Mouse (Mus musculus) retina, postnatal 7 days (tissue): ENCODE data around the gene Acox1.

ENCODE experiments used
- DNase-seq: peaks from one replicate; pipeline ENCODE4 v3.0.0-alpha.2; 2012; ENCODE audit warnings: low read depth, low spot score

Acox1 gene

DNA sequence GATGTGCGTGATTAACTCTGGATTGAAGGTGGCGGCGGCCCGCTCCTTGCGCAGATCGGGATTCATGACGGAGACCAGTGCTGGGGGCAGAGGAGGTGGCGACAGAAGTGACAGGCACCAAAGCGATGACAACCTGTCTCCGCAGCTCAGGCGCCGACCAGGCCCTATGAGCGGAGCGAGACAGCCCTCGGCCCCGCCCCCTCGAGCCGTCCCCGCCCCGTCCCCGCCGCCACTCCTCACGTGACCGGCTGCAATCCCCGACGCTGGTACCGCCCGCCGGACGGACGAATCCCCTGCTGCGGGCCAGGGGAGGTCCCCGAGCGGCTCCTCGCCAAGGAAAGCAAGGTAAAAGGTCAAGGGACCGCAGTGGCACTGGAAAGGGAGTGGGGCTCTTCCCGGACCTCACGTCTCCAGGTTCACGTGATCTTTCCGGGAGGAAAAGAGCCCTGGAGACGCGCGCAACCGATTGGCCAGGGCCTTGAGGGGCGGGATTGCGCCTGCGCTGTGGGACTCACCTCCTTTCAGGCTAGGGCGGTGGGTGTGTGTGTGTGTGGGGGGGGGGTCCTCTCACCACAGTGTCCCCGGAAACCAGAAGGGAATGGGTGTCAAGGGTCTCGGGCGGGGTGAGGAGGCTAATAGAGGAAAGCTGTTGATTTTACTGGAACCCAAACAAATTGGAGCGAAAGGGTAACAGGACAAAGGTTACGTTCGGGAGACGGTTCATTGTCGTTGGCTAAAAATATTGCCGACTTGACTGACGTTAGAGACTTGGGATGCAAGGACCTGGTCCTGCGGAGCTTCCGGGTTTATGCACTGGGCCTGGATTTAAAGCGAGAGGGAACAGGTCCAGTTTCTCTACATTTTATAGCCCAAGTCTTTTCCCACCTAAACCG lies at the start of gene Acox1, which contains the start of gene Ten1:
Gene Acox1 (minus strand): TSS at position 407 of the 893 bp plus-strand sequence.
Gene Ten1 (plus strand): TSS at position 217 of the 893 bp plus-strand sequence.
- DNase-seq: peak; percentile 94

DNA sequence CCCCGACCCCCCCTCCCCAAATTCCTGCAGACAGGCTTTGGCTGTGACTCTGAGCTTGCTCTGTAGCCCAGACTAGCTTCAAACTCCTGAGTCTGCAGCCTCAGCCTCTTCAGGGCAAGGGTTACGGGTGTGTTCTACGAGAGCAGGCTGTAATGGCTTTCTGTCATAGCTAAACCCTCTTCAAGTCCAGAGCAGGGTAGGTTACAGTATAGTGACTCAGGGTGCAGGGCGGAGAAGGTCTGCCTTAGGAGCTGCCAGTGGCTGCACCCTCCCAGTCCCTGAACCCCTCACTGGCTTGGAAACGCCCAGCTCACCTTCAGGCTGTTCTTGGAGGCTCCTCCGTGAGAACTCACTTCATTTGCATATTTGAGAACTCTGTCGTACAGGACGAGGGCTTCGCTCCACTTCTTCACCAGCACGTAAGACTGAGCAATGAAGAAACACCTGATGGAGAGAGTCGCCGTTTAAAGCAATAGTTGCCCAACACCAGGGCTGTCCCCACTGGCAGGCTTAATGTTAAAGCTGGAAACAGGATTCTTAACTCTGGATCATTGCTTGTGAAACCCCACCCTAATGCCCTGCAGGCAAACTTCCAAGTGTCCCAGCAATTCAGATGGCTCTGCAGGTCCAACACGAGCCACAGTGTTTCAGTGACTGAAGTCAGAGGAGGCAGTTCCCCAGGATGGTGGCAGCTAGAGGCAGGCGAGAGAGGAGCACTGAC lies 48.8 kb upstream of the Acox1 start:
- no peak for DNase-seq

DNA sequence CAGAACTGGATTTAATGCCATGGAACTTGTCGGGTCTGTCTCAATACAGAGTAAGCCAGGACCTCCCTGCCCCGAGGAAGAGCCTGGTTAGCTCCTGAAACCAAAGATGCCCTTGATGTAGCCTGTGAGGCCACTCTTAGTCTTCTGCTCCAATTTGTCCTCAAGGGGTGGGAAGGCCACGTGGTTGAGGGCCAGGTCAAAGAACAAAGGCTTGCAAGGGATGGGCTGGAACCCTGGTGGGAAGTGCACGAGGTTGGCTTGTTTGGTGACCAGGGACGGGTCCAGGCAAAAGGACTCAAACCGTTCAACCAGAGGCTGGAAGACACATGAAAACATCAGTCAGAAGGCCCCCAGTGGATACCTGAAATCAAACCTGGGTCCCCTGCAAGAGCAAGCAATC lies 46.8 kb upstream of the Acox1 start:
- no peak for DNase-seq

DNA sequence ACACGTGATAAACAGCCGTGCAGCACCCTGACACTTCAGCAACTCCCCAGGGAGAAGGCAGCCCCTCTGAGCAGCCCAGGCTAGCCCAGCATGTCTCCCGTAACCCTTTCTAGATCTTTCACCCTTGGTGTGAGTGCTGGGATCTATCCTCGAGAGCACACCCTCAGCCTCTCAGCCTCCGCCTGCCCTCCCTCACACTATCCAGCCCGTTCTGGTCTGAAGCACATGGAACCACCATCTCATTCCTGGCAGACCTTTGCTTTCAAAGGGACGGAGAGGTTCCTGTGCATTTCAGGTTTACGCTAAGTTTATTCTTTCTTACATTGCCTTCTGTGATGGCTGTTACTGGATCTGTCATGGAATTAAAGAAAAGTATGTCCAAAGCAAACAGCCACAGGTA lies 45.7 kb upstream of the Acox1 start:
- DNase-seq: no peak

DNA sequence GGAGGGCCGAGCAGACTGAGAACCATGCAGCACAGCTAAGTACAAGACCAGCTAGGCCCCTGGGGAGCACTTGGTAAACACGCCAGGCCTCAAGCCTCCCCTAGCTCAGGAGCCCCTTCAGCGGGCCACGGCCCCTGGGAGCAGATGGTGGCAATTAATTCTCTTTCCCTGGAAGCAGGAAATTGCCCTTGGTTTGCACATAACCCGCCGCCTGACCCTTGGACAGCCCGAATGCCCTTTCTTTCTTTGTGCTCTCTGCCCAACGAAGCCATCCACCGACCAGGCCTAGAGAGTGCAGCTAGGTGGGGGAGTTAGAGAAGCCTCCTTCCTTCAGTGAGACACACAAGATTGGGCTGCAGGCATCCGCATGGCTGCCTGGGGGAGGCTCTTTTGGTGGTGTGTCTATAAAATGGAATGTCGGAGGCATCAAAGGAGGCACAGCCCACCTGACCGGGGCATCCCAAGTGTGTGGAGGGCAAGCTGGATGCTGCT lies 42.9 kb upstream of the Acox1 start:
- DNase-seq: no peak

DNA sequence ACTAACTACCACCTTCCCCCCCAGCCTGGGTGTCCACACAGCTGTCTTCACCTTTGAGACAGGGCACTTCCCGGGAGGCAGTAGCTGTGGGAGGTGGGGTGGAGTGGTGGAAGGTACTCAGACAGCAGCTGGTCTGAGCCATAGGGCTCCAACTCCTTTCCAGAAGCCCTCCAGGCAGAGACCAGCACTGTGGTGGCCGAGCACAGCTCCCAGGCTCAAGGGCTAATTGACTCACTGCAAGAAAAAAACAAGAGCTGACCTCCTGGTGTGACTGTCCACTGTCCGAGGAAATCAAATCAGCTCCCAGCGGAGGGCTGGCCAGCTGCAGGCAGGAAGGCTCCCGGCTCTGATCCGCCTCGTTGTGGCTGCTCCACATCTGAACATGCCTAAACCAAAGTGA lies 41.0 kb upstream of the Acox1 start:
- no peak for DNase-seq

DNA sequence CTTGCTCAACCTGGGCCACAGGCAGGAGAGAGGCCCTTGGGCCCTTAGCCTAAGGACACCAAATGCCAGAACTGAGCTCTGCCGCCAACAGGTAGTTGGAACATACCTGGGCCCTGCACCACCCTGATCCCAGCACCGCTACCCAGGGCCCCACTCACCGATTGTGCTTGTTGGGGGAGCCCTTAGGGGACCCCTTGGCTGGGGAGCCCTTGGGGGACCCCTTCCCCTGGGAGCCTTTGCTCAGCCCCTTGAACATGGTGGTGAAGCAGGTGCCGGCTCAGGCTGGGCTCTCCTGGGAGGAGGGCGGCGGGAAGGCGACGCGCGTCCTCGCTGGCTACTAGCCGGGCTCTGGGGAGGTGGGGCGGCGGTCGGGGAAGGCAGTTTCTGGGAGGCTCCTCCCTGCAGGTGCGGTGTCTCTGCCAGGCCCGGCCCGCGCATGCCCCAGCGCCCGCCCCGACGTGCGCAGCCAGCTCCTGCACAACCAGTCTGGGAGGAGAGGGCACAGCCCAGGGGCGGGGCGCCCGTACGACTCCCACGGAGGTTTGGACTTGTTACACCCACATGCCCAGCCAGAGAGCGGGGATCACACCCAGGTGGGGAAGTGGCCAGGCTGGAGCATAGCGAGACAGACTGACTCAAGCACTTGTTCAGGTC lies 39.0 kb upstream of the Acox1 start, which contains the start of gene Evpl:
Gene Evpl (minus strand): TSS at position 336 of the 654 bp plus-strand sequence.
- no peak for DNase-seq

DNA sequence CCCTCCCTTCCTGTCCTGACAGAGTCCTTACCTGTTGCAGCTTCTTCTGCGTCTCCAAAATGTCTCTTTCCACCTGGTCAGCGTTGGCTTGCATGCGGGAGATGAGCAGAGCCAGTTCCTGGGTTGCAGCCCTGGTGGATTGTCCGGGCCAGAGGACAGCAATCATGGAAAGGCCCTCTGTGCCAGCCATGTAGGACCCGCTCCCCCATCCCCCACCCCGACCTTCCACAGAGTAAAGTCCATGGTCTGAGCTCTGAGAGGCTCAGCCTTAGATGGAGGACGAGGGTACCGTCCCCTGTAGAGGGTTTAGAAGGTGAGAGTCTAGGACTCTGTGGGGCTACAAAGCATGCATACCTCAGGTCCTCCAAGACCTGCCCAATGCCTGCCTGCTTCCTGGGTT lies 36.1 kb upstream of the Acox1 start:
- no peak for DNase-seq

DNA sequence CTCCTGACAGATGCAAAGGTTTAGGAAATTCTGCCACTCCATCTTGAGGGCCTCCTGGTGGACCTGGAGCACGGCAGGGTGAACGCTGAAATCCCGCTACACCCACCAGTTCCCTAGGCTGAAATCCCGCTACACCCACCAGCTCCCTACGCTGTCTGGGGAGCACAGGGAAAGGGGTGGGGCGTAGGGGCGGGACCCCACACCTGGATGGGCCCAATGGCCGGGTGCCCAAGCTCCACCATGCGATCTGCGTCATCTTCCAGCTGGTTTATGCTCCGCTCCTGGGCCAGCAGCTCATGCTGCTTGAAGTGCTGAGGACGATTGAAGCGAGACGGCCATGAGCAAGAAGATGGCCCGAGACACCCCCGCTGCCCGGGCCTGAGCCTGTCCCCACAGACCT lies 33.6 kb upstream of the Acox1 start:
- no peak for DNase-seq

DNA sequence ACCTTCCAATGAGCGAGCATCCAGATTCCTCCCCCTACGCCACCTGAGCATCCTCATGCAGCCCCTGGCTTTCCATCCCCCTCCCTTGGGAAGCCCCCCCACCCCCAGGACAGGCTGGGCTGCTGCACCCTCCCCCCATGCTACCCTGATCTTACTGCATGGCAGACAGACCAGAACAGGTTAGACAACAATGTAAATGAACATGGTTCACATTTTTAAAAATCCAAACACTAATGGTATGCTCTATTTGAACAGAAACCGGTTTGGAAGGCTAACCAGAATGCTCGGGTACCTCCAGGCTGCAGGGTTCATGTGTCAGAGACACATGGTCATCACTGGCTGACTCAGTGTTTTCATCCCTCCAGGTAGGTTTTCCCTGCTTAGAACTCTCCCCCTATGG lies 29.9 kb upstream of the Acox1 start:
- no peak for DNase-seq

DNA sequence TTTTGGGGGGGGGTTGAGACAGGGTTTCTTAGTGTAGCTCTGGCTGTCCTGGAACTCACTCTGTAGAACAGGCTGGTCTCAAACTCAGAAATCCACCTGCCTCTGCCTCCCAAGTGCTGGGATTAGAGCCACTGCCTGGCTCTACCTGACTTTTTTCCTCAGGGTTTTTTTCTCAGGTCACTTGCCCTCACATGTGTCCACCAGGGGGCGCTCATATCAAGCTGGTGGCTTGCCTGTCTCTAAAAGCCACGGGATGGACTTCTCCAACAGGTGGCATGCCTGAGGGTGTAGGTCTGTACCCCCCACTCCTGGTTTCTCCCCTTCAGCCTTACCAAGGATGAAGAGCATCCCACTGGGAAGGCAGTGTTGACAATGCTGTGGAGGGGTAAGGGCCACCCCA lies 27.6 kb upstream of the Acox1 start:
- DNase-seq: peak; percentile 75

DNA sequence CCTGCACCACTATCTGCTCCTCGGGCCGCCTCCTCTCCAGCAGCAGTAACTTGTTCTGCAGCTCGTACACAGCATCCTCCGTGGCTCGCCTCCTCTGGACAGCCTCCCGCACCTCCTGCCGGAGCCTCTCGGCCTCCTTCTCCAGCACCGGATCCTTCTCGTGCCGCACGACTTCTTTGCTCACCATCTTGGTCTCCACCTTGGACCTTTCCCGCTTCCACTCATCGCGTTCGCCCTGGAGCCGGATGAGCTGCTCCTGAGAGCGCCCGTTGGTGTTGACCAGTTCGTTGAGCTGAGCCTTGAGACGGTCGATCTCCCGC lies 23.9 kb upstream of the Acox1 start:
- DNase-seq: no peak

DNA sequence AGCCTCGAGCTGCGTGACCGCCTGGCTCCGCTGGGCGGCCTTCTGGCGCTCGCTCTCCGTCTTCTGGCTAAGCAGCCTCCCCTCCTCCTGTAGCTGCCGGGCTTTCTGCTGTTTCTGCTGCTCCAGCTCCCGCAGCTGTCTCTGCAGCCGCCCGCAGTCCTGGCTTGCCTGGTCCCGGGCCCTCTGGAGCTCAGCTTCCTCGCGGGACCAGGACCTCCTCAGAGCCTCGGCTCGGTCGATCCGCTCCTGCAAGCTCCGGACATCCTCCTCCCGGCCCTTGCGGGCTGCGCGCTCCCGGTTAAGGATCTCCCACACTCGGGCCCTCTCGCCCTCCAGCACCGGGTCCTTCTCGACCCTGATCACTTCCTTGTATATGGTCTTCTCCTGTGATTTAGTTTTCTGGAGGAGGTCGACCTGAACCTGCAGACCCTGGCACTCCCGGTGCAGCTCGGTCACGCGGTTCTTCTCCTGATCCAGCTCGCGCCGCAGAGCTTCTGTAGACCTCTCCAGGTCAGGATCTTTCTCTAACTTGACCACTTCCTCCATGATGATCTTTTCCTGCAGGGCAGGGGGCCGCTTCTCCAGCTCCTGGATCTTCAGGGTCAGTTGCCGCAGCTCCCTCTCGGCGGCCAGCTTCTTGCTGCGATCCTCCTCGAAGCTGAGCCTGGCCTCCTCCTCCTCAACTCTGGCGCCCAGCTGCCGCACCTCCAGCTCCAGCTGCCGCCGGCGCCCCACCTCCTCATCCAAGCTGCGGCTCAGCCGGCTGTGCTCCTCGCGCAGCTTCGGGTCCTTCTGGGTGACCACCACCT lies 23.3 kb upstream of the Acox1 start:
- DNase-seq: no peak

DNA sequence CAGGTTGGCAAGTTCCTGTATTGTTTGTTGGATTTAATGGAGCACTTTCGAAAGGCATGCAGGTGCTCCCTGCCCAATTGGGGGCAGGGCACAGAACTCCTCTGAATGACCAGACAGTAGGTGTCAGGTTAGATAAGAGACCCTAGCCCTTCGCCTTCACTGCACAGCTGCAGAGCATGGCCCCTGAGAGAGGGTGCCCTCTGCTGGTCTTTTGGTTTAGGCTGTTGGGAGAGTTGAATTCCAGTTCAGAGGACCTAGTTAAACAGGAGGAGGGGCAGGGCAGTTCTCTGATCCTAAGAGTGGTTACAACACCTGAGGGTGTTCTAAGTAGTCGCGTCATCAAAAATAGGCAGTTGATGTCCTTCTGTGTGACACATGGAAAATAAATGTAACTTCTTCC lies 21.0 kb upstream of the Acox1 start:
- no peak for DNase-seq

DNA sequence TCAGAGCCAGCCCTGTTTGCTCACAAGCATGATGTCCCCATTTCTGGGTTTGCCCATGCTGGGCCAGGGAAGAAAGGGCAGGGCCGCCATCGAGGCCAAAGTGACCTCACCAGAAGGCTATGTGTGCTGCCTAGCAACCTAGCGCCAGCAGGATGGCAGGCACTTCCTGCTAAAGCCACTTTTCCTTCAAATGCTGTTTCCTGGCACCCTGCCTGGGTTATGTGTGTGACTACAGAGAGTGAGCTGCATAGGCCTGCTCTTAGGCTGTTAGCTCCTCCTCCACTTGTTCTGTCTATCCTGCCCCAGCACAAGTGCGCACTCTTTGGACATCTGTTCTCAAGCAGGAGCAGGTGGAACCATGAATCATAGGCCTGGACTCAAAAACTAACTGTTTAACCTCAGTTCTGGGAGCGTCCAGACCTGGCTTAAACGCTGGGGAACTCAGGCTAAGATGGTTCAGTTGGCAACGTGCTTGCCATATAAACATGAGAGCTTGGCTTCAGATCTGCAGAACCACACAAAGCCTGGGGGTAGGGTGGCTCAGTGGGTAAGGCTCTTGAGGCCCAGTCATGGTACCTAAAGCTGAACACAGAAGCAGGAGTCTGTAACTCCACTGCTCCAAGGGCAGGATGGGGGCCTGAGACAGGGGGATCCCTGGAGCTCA lies 20.0 kb upstream of the Acox1 start:
- peak; percentile 65 for DNase-seq

DNA sequence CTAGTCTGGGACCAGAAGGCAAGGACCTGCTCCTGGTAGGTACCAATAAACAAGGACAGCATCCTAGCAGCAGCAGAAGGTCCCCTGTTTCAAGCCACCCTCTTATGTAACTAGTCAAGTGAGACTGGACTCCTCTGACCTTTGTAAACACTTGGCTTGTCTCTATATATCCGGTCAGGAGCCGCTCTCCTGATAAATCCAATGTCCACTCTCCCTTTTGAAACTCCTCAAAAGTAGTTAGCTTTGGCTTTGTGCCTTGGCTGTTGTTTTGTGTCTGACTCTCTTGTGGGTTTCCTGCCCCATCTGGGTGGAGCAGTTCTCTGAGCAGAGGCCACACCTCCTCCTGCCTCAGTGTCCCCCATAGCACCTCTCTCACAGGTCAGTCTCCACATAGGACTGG lies 19.4 kb upstream of the Acox1 start:
- DNase-seq: no peak

DNA sequence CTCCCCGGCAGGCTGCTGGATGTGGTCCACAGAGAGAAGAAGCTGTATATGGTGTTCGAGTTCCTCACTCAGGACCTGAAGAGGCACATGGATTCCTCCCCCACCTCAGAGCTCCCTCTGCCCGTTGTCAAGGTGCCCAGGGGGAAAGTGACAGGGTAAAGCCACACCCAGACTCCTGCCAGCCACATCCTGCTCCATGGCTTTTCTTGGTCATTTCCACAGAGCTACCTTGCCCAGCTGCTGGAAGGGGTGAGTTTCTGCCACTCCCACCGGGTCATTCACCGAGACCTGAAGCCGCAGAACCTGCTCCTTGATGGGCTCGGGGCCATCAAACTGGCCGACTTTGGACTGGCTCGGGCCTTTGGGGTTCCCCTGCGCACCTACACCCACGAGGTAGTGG lies 17.7 kb upstream of the Acox1 start:
- no peak for DNase-seq

DNA sequence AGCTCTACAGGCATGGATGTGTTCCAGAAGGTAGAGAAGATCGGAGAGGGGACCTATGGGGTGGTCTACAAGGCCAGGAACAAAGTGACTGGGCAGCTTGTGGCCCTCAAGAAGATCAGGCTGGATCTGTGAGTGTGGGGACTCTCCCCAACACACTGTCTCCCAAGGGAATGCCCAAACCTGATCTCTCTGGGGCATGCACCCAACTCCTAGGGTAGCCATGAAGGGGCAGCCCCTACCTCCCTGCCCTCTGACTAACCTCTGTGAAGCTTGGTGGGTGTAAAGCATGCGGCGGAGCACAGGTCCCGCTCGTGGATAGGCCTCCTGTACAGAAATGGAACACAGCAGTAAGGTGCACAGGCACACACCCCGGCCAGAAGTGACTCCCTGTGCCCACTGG lies 17.1 kb upstream of the Acox1 start:
- DNase-seq: no peak

DNA sequence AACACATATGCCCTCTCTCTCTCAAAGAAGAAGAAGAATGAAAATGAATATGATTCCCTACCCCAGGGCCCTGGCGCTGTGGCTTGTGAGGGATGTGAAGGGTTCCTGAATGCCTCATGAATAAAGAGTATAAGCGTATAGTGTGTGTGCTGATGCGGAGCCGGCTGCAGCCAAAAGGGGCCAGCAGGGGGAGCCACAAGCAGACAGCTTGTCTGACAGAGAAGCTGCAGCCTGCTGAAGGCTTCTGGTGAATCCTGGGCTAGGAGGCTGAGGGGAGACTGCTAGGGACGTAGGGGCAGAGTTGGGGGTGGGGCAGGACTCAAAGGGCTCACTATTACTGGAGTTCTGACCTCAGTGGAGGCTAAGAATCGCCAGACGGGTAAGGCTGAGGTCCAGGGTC lies 16.3 kb upstream of the Acox1 start:
- no peak for DNase-seq

DNA sequence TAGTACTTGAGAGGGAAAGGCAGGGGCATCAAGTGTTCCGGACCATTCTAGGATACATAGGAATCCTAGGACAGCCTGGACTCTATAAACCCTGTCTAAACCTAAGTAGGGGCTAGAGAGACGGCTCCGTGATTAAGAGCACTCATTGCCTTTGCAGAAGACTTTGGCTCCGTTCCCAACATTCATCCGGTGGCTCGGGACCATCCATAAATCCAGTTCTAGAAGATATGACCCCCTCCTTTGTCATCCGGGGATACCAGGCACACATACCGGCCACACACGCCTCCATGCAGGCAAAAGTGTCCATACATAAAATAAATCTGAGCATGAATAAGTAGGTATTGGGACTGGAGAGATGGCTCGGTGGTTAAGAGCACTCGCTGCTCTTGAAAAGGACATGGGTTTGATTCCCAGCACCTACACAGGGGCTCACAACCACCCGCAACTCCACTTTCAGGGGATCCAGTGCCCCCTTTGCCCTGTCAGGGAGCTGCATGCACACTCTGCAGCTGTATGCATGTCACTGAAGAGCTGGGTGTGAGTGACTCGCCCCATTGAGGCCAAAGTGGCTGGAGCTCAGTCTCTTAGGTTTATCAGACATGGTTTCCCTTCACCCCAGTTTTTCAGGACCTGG lies 15.1 kb upstream of the Acox1 start:
- no peak for DNase-seq
